Mouse (Mus musculus) urinary bladder, postnatal 25 days (tissue): ENCODE measurements around the gene Bhlhb9.
"Not testable (repeated sequence)": the region's sequence is repeated elsewhere in the genome, so short reads cannot be mapped to it uniquely, and the experiment has no call there.

Experiments used
- DNase-seq: peaks from one replicate; pipeline ENCODE4 v3.0.0; 2022; ENCODE audit warnings: low spot score

Gene Bhlhb9

DNA sequence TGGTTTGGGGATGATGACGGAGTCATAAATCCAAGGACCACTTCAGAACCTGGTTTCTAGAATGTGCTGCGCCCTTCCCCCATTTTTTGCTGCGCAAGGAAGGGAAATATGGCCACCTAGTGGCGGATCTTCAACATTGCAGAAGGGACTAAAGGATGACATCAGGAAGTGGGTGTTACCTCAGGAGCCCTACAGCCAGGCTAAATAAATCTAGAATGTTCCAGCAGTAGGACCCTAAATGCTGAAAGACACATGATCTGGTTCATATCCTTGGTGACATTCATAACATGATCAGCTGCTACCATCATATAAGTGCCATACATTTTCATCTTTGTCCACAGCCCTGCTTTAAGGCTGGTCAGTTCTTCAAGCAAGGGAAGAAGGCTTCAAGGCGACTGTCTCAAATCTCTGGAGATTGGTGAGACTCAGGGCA lies at the start of gene Bhlhb9:
TSS of gene Bhlhb9 (plus strand) at position 383 of the 433 bp plus-strand sequence.
- not testable (repeated sequence) for DNase-seq

GRCm38 (mm10) chrX:135752832-135753231 lies 44.6 kb upstream of the Bhlhb9 start:
- DNase-seq = peak; percentile 58

GRCm38 (mm10) chrX:135761707-135762106 lies 35.7 kb upstream of the Bhlhb9 start:
- peak; percentile 5 for DNase-seq

GRCm38 (mm10) chrX:135768043-135768548 lies 29.3 kb upstream of the Bhlhb9 start:
- no peak for DNase-seq

DNA sequence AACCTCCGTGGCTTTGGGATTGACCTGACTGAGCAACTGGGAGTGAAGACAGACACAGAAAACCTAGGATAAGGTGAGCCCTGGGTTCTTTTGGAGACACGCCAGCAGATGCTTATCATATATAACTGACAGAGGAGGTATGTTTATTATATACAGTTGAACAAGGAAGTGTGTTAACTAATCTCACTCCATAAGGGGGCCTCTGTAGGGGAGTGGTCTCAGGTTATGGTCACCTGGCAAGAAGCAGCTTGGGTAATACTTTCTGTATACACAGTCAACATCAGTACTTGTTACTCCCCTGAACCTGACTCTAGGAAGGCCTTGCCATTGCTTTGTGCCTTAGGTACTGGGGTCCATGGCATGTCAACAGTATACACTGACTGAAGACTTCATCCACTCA lies 28.8 kb upstream of the Bhlhb9 start:
- DNase-seq = no peak

GRCm38 (mm10) chrX:135791536-135791935 lies 5.9 kb upstream of the Bhlhb9 start:
- DNase-seq = no peak

GRCm38 (mm10) chrX:135792326-135792725 lies 5.1 kb upstream of the Bhlhb9 start:
- DNase-seq = no peak

DNA sequence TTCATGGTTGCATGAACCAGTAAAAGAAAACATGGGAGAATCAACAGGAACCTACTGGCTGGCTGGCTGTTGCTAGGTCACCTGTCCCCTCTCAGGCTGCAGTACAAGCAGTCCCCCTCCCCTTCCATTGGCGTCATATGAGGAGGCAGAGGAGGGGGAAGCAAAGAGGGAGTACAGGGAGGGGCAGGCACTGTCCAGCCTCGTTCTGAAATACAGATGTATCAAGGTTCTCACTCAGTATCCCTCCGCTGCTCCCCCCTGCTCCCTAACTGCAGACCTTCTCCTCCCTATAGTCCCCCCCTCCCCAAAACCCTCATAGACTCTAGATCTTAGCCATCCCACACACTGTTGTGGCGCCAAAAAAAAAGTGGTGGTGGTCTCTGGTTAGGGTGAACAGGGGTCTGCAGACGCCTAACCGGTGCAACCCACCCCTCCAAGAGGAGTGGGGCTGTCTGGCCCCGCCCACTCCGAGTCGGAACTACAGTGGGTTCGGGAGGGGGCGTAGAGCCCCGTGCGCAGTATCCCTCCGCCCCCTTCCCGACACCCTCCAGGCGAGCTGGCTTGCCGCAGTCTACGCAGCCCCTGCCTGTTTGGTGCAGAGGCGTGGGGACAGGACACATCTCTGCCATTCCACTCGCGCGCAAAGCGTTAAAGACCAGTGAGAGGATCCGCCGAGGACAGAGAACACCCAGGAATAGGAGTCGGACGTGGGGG lies 1.6 kb upstream of the Bhlhb9 start:
- DNase-seq = not testable (repeated sequence)

GRCm38 (mm10) chrX:135796305-135797211 lies 836 bp upstream of the Bhlhb9 start:
- not testable (repeated sequence) for DNase-seq

DNA sequence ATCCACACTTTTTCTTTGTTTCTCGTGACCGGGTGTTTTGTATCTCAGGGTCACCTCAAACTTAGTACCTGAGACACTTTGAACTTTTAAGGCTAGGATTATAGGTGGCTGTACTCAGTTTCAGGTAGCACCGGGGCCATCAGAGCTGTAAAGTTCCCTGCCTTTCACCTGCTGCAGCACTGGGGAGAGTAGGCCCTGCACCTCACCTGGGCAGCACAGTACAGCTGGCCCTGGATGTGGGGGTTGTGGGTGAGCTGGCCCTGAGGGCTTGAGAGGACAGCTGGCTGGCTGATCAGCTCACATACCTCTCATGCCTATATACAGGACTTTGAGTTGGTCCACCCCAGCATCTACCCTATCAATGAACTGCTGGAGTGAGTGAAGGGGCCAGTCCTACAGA lies 6.8 kb downstream of the Bhlhb9 start:
- no peak for DNase-seq

- DNase-seq = peak; percentile 34
Measured at GRCm38 (mm10) chrX:135805780-135806179, 8.4 kb downstream of the Bhlhb9 start.

DNA sequence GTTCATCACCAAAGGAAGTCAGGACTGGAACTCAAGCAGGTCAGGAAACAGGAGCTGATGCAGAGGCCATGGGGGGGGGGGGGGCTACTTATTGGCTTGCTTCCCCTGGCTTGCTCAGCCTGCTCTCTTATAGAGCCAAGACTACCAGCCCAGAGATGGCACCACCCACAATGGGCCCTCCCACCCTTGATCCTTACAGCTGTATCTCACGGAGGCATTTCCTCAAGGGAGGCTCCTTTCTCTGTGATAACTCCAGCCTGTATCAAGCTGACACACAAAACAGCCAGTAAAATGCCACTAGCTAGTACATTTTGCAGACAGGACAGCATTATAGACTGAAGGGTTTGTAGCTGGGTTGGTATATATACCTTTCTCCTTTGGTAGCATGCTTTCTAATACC lies 38.5 kb downstream of the Bhlhb9 start:
- not testable (repeated sequence) for DNase-seq

DNA sequence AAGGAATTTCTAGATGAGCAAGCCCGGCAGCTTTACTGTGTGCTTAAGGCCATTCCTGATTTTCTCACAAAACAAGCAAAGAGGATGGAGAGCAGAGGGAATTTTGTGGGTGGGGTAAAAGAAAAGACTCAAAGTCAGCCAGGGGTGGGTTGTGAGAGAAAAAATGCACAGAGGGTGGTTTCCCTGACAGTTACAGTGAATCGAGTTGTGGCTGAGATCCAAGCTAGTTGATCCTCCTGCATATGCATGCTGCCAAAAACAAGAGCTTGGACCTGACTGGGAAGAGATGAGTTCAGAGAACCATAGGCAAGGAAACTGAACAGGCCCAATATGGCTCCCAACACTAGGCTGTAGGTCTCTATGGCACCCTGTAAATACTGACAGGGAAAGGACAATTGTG lies 40.5 kb downstream of the Bhlhb9 start:
- no peak for DNase-seq

- DNase-seq = not testable (repeated sequence)
Measured at GRCm38 (mm10) chrX:135838521-135839360, 41.3 kb downstream of the Bhlhb9 start, which contains the start of gene Gprasp2. TSS of gene Gprasp2 (plus strand) at chrX:135839034.

- not testable (repeated sequence) for DNase-seq
Measured at GRCm38 (mm10) chrX:135839397-135840391, 42.3 kb downstream of the Bhlhb9 start.

GRCm38 (mm10) chrX:135866806-135867205 lies 69.4 kb downstream of the Bhlhb9 start:
- DNase-seq = not testable (repeated sequence)

GRCm38 (mm10) chrX:135876679-135877078 lies 79.3 kb downstream of the Bhlhb9 start:
- no peak for DNase-seq

GRCm38 (mm10) chrX:135879626-135880025 lies 82.2 kb downstream of the Bhlhb9 start:
- no peak for DNase-seq

GRCm38 (mm10) chrX:135885411-135886233 lies 88.2 kb downstream of the Bhlhb9 start:
- DNase-seq = peak; percentile 29

DNA sequence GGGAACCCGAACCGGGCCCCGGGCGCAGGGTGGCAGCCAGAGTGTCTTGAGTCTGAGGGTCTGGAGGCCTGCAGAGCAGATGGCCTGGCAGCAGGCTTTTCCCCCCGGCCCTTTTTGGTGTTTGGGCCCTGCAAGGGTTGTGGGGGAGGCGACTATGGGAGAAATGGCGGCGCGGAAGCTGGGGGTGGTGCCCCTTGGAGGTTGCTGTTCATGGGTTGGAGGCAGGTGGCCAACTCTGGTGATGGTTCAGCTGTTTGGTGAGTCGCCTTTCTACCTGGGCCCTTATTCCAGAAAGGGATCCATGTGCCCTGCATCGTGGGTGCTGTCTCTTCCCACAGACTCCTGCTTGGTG lies 88.8 kb downstream of the Bhlhb9 start:
- peak; percentile 7 for DNase-seq
